Mouse (Mus musculus) midbrain, embryonic 13.5 days (tissue): ENCODE measurements at regions not wholly inside any gene's neighbourhood (a gene's known extent, or its start where the extent isn't known, plus 50 kb on each side); places are given as distances from the start of the nearest gene placed in this dataset.
"Not testable (repeated sequence)": the region's sequence is repeated elsewhere in the genome, so short reads cannot be mapped to it uniquely, and the experiment has no call there.

Source experiments
- ATAC-seq: fragments of 200-750 bp; cut with Nextera tagmentation; 2 replicates; pipeline ENCODE4 v1.8.0; 2017; ENCODE audit warnings: mild to moderate bottlenecking, moderate TSS enrichment, moderate library complexity
- H3K27ac ChIP-seq: fragments of 300-500 bp; sonication (generic); 2 replicates; pipeline ENCODE4 v1.5.1; 2015; ENCODE audit warnings: inconsistent platforms, mild to moderate bottlenecking, moderate library complexity
- H3K27me3 ChIP-seq: fragments of 300-500 bp; sonication (generic); 2 replicates; pipeline ENCODE4 v1.6.1; 2015; ENCODE audit warnings: mild to moderate bottlenecking, inconsistent platforms
- H3K36me3 ChIP-seq: fragments of 300-500 bp; sonication (generic); 2 replicates; pipeline ENCODE4 v1.6.1; 2015; ENCODE audit warnings: mild to moderate bottlenecking, inconsistent platforms
- H3K4me1 ChIP-seq: fragments of 300-500 bp; sonication (generic); replicated peaks from 2 replicates; pipeline ENCODE4 v1.6.1; 2015; ENCODE audit warnings: inconsistent platforms
- H3K4me2 ChIP-seq: fragments of 300-500 bp; sonication (generic); replicated peaks from 2 replicates; pipeline ENCODE4 v1.6.1; 2015; ENCODE audit warnings: moderate library complexity, mild to moderate bottlenecking, inconsistent platforms
- H3K4me3 ChIP-seq: fragments of 300-500 bp; sonication (generic); replicated peaks from 2 replicates; pipeline ENCODE4 v1.5.1; 2015; ENCODE audit warnings: mild to moderate bottlenecking, inconsistent platforms
- H3K9ac ChIP-seq: fragments of 300-500 bp; sonication (generic); replicated peaks from 2 replicates; pipeline ENCODE4 v1.6.1; 2015; ENCODE audit warnings: mild to moderate bottlenecking, inconsistent platforms
- H3K9me3 ChIP-seq: fragments of 300-500 bp; sonication (generic); 2 replicates; pipeline ENCODE4 v1.6.1; 2016; ENCODE audit warnings: mild to moderate bottlenecking, inconsistent platforms
- WGBS: fragments of 180-500 bp; shearing (Covaris S2); methylation state at CpG from one replicate; pipeline ENCODE4 v1.1.7; 2015; 5-methylcytosine and 5-hydroxymethylcytosine counted together

GRCm38 (mm10) chr15:3171774-3172173, 96.6 kb upstream of the Selenop start:
- peaks cover 4% of the 10 kb centered on the region; the same call in 1 of the 2 replicates for H3K9me3 ChIP-seq
- H3K36me3 ChIP-seq, result no peaks in the 10 kb centered on the region
- ATAC-seq, result no peak
- H3K4me2 ChIP-seq, result no peak overlapping the region
- H3K4me3 ChIP-seq, result no peak overlapping the region
- H3K9ac ChIP-seq, result no peak overlapping the region
- no peaks in the 10 kb centered on the region for H3K27me3 ChIP-seq
- H3K4me1 ChIP-seq, result no peaks in the 10 kb centered on the region
- H3K27ac ChIP-seq, result no peak overlapping the region

- Histone ChIP-seq H3K9me3 (peaks cover 4% of the 10 kb centered on the region; the same call in 1 of the 2 replicates), H3K27ac (no peak overlapping the region), H3K4me3 (no peak overlapping the region), H3K27me3 (no peaks in the 10 kb centered on the region), H3K4me1 (no peaks in the 10 kb centered on the region), H3K36me3 (no peaks in the 10 kb centered on the region), H3K4me2 (no peak overlapping the region), H3K9ac (no peak overlapping the region)
- ATAC-seq, result no peak
- whole genome bisulfite sequencing, result 63% methylated on average over 2 of the region's 2 CpGs
These were observed 94.3 kb upstream of the Selenop start for GRCm38 (mm10) chr15:3174072-3174471.

- H3K36me3 ChIP-seq, result no peaks in the 10 kb centered on the region
- no peaks in the 10 kb centered on the region for H3K4me1 ChIP-seq
- WGBS, result 58% methylated on average over 2 of the region's 2 CpGs
- no peak overlapping the region for H3K4me2 ChIP-seq
- peaks cover 4% of the 10 kb centered on the region; the same call in 1 of the 2 replicates for H3K9me3 ChIP-seq
- no peak overlapping the region for H3K27ac ChIP-seq
- no peak overlapping the region for H3K9ac ChIP-seq
- H3K27me3 ChIP-seq, result no peaks in the 10 kb centered on the region
- H3K4me3 ChIP-seq, result no peak overlapping the region
- no peak for ATAC-seq
These were observed 93.5 kb upstream of the Selenop start for GRCm38 (mm10) chr15:3174848-3175247.

GRCm38 (mm10) chr15:3201912-3202653, 66.3 kb upstream of the Selenop start:
- no peaks in the 10 kb centered on the region for H3K36me3 ChIP-seq
- no peak overlapping the region for H3K27ac ChIP-seq
- H3K4me1 ChIP-seq, result no peaks in the 10 kb centered on the region
- no peak overlapping the region for H3K4me2 ChIP-seq
- 97% methylated on average over 2 of the region's 2 CpGs for WGBS
- ATAC-seq, result peak; percentile 77
- H3K9ac ChIP-seq, result no peak overlapping the region
- no peak overlapping the region for H3K4me3 ChIP-seq
- no peaks in the 10 kb centered on the region for H3K27me3 ChIP-seq
- no peaks in the 10 kb centered on the region for H3K9me3 ChIP-seq

GRCm38 (mm10) chr15:3205522-3205921, 62.8 kb upstream of the Selenop start:
- 89% methylated on average over 6 of the region's 6 CpGs for WGBS
- Histone ChIP-seq H3K9ac (no peak overlapping the region), H3K27ac (no peak overlapping the region), H3K4me2 (no peak overlapping the region), H3K27me3 (no peaks in the 10 kb centered on the region), H3K9me3 (no peaks in the 10 kb centered on the region; the same call in 1 of the 2 replicates), H3K36me3 (no peaks in the 10 kb centered on the region), H3K4me1 (no peaks in the 10 kb centered on the region), H3K4me3 (no peak overlapping the region)
- no peak for ATAC-seq

- 71% methylated on average over 6 of the region's 6 CpGs for WGBS
- not testable (repeated sequence) for H3K27me3 ChIP-seq, H3K27ac ChIP-seq, H3K4me3 ChIP-seq, H3K9ac ChIP-seq, H3K36me3 ChIP-seq, H3K4me2 ChIP-seq, H3K4me1 ChIP-seq, H3K9me3 ChIP-seq, ATAC-seq
These were observed 62.3 kb upstream of the Selenop start for GRCm38 (mm10) chr15:3206076-3206475.

- ATAC-seq, result no peak
- Histone ChIP-seq H3K4me1 (no peaks in the 10 kb centered on the region), H3K36me3 (no peaks in the 10 kb centered on the region), H3K4me3 (no peak overlapping the region), H3K9ac (no peak overlapping the region), H3K27me3 (no peaks in the 10 kb centered on the region), H3K9me3 (no peaks in the 10 kb centered on the region), H3K27ac (no peak overlapping the region), H3K4me2 (no peak overlapping the region)
- WGBS, result 12% methylated on average over 4 of the region's 4 CpGs
These were observed 54.6 kb upstream of the Selenop start for GRCm38 (mm10) chr15:3213721-3214120.

GRCm38 (mm10) chr15:3215201-3215600, 53.1 kb upstream of the Selenop start:
- WGBS, result 35% methylated on average over 1 of the region's 1 CpGs
- ATAC-seq, result no peak

More at GRCm38 (mm10) chr15:3215201-3215600, 53.1 kb upstream of the Selenop start:
- Histone ChIP-seq H3K4me2 (no peak overlapping the region), H3K27ac (no peak overlapping the region), H3K9ac (no peak overlapping the region), H3K36me3 (no peaks in the 10 kb centered on the region), H3K4me1 (no peaks in the 10 kb centered on the region), H3K9me3 (no peaks in the 10 kb centered on the region), H3K4me3 (no peak overlapping the region), H3K27me3 (no peaks in the 10 kb centered on the region)
